16 mouse cellular contexts compared by ENCODE assay signal in genomic region chr7:78659846-78660245, GRCm38 (mm10).
"Had no signal": no experiment of that assay in that cellular context is flagged by ENCODE, and none has a peak within 500 bp of the region (broad histone marks: within the 10 kb centered on the region; RNA-seq: fewer than 3 reads in every experiment).

No protein-coding gene starts in this region.

- DNase-seq: heart, postnatal 10 days; heart, postnatal 14 days; heart, postnatal 36 days; heart, postnatal 4 days; kidney, adult 11 months; kidney, adult 18-20 months; kidney, adult 2 months; kidney, adult 8-10 months; kidney, adult 9 months; kidney, postnatal 10 days; kidney, postnatal 14 days; kidney, postnatal 25 days; kidney, postnatal 36 days; kidney, postnatal 4 days; layer of hippocampus, adult 9-11 months; layer of hippocampus, postnatal 36 days had no signal
